Mouse (Mus musculus) thymus, adult 18-20 months (tissue): ENCODE data around the gene Specc1.

Experiments used
- DNase-seq, 2 experiments: peaks; one replicate each; pipeline ENCODE4 v3.0.0; 2022; ENCODE audit warnings: mixed read lengths in 2 of 2

Gene Specc1

DNA sequence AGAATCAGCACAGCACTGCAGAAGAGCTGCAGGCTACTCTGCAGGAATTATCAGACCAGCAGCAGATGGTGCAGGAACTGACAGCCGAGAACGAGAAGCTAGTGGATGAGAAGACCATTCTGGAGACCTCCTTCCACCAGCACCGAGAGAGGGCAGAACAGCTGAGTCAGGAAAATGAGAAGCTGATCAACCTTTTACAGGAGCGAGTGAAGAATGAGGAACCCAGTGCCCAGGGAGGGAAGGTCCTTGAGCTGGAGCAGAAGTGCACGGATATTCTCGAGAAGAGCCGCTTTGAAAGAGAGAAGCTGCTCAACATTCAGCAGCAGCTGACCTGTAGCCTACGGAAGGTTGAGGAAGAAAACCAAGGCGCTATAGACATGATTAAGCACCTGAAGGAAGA is 162.0 kb downstream of the Specc1 start:
- no peak for DNase-seq

DNA sequence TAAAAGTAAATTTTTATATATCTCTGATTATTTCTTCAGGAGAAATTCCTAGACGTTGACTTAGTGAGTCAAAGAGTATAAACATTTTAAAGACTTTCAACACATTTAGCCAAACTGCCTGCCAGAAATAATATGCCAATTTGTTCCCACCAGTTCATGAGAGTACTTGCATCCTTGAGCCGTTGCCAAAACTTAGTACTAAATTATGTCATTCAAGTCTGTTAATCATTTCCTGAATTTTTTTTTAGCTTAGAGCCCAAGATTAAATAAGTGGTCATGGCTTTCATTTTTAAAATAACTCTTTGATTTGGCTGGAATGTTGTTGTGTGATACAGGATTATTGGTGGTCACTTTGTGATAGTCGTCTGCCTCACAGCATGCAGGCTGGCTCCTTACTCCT is 163.3 kb downstream of the Specc1 start:
- no peak for DNase-seq

DNA sequence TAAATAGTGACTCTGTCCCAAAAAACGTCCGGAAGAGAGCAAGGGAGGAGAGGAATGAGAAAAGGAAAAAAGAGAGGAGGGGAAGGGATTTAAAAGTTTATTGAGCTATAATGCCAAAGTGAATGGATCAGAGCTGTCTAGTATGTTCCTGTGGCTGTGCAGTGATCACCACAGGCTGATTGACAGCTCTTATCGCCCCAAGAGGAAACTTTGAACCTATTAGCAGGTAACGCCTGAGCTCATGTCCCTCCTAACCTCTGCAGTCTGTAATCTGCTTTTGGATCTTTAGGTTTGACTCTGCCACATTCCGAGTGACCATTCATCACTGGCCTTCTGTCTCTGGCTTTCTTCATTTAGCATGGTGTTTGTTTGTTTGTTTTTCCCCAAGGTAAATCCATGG is 164.8 kb downstream of the Specc1 start:
- no peak for DNase-seq

DNA sequence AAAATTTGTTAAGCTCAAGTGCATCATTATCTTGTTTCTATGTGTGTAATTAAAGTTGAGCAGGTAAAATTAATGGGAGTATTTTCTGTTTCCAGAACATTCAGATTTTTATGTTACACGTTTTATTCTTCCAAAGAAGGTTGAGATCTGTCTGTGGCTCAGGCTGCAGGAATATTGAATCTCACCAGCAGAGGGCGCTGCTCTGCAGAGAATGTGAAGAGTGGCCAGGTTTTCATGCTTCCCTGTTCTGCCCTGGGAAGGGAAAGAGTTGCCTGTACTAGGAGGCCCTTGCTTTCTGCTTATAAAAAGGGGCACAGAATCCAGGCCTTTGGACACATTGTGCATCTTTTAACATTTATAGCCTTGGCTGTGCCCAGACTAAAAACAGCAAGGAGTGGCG is 171.1 kb downstream of the Specc1 start:
- DNase-seq, result peak; percentile 25 to 28

DNA sequence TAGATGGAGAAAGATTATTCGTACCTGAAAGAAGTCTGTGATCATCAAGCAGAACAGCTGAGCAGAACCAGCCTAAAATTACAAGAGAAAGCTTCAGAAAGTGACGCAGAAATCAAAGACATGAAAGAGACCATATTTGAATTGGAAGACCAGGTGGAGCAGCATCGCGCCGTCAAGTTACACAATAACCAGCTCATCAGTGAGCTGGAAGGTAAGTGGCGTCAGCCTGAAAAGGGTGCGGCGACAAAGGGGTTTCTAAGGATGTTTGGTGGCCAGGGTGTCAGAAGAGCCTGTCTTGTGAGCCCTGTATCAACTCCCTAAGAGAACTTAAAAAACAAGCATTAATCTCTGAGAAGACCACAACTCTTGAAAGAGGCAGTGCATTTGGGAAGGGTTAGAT is 171.6 kb downstream of the Specc1 start:
- no peak for DNase-seq

DNA sequence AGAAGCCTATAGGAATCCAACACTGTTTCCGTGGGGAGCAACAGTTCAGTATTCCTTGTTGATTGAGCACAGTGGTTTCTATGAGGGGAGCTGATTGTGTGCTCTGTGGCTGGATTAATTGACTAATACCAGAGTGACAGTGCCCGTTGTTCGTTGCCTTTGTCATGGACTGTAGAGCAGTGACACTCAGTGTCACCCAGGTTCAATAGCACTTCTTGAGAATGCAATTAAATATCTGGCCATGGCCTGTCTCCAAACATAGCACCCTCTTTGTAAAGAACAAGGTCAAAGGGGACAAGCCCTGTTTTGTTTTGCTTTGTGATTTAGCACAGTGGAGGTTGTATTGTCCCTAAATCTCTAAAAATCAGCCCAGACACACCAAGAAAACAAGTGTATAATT is 173.6 kb downstream of the Specc1 start:
- no peak for DNase-seq

DNA sequence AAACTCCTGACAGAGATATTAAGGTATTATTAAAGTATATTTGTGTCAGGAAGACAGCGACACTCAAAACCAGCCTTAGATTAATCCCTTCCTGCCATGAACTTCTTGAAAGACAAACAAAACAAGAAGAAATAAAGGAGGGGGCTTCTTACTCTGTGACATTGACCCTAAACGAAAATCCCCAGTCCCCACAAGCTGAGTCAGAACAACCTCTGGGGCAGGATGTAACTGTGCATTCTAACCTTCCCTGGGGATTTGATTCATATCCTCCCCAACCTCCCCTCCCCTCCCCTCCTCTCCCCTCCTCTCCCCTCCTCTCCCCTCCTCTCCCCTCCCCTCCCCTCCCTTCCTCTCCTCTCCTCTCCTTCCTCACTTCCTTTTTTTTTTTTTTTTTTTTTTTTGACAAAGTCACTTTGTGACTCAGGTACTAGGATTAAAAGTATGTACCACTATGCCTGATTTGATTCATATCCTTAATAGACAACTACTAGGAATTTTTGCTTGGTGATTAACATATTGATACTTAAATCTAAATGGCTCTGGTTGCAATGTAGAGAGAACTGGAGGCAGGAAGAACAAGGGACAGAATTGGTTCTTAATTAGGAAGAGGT is 174.2 kb downstream of the Specc1 start:
- no peak for DNase-seq

DNA sequence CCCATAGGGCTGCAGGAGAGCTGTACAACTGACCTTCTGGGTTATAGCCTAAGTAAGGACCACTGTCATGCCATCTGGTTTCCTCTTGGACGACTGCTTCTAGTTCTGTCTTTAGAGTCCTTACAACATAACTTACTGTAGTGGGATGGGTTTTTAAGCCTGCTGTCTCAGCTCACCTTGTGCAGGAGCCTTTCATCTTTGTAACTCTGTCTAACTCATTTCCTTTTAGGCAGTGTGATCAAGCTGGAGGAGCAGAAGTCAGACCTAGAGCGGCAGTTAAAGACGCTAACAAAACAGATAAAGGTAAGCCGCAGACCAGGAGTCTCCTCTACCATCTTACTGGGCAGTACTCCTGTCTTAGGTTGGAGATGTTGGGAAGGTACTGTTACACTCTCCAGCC is 175.0 kb downstream of the Specc1 start:
- no peak for DNase-seq

DNA sequence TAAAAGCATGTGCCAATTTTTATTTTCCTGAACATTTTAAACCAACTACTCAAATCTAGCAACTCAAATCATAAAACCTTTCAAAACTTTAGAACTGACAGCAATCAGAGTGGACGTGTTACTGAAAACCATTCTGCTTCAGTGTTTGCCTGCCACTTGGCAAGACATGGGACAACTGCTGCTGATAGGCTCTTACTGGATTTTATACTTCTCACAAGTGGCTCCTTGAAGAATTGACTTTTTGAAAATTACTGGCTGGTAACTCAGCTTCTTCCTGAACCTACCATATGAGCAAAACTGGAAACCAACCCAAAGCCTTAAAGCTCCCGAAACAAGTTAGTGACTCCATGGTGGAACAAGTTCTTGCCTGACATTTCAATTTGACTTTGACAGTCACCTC is 177.6 kb downstream of the Specc1 start:
- no peak for DNase-seq

DNA sequence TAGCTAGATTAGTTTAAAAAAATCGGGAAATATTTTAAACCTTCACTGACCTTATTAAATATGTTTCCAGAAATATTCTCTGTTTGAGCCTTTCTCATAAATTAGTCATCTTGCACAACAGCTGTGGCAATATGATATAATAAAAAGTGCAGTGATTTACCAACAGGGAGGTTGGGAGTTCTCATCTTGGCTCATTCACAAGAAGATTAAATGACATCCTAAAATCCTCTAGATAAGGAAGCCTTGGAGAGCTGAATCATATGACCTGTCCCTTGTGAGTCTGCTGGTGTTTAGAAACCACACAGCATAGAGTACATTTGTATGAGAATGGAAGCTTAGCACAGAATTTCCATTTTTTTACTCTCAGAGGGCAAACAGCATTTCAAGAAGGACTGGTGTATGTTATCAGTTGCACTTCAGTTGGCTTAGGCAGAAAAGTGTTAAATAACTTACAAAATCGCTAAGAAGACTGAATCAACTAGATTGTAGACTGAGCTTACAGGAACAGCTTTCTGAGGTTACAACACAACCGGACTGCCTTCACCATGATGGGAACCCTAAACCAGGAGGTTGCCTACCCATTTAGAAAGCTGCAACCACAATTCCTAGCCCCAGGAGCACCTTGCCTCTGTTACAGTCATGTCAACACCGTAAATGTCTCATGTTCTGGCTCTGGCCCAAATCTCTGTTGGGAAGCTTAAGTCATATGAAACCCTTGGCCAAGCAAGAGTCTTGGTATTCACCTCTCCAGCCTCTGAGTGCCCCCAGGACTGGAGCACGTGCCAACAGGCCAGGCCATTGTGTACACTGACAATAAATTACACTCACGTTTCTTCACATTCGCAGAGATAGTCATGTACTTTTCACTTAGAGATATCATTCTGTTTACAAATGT is 188.9 kb downstream of the Specc1 start:
- DNase-seq, result no peak

DNA sequence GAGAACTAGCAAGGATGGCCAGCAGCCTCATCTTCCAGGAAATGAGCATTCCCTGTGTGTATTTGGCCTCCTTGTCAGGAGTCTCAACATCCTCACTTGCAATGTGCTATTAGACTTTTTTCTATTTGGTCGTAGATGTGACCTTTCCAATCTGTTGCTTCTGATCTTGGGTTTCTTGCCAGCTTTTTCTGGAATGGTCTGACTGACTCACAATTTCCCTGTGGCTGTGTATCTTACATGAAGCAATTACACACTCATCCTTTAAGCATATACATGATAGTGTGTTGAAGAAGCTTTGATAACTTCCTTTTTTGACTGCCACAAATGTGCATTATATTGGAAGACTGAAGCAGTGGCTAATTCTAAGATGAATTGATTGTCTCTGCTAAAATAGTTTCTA is 190.1 kb downstream of the Specc1 start:
- DNase-seq, result no peak

DNA sequence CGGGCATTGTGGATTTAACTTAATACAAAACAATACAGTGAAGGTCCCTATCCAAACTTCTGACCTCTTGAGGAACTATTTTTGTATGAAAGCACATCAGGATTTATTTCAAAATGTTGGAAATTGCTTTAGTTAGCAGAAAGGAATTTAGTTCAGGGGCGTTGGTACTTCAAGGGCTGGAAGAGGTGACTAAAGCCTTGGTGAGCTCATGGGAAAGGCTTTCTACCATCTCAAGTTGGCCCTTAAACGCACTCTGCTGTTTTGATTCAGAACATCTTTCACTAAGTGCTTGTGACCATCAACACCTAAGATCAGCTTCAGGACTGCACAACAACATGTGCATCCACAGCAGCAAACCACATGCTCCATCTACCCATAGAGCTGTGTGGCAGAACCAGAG is 191.5 kb downstream of the Specc1 start:
- DNase-seq, result no peak

DNA sequence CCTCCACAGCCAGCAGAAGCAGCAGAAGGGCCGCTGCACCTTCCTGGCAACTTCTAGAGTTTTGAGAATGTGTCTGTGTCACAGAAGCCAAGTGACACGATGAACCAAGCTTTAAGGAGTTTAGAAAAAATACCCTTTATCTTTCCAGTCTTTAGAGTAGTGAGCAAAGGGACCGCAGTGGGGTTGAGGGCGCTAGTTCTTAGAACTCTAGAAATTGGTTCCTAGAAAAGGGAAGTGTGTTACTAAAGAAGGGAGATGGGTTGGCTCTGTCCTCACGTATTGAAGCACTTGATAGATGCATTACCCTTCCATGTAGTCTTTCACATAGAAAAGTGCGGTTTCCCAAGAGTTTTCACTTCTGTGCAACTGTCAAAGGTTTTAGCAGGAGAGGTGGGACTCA is 191.9 kb downstream of the Specc1 start:
- no peak for DNase-seq

DNA sequence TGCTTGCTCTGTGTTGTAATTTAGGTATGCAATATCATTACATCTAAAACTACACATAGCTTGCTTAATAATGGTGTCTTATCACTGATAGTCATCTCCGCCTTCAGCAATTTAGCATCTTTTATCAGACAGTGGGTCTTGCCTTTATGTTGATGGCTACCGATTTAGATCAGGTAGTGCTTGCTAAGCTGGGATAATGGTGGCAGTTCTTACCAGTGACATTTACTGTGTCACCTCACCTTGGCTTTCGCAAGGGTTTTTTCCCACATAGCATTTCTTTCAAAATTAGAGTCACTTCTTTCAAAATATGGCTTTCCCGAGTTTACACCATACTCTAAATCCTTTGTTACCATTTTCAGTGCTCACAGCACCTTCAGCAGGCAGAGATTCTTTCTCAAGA is 196.5 kb downstream of the Specc1 start:
- DNase-seq, result no peak

DNA sequence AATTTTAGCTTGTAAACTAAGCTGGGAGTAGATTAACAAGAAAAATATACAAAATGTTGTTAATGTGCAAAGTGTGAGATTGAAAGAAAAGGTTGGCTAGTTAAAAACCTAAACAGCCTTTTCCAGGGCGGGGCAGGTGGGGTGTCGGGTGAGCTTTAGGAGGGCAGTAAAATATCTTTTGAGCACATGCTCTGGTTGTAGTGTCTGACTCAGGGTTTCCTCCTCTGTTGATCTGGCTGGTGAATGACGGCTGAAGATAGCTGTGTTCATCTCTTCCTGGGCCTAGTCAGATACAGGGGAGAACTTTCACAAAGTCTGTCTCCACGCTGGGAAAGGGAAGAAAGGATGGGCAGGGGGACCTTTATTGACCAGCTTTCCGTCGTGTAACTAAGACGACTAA is 203.2 kb downstream of the Specc1 start:
- DNase-seq, result no peak

DNA sequence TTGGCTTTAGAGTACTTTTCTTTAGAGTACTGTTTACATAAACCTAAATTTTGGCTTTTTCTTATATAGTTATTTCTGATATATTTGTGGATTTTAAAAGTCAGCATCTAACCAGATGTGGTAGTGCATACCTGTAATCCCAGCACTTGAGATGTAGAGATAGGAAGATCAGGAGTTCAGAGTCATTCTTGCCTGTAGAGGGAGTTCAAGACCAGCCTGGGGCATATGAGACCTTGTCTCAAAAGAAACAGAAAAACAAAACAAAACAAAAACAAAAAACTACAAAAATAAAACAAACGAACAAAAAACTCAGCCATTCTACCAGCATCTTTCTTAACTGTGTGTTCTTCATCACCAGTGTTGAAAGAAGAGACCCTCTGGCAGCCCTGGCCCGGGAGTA is 204.9 kb downstream of the Specc1 start:
- DNase-seq, result no peak

DNA sequence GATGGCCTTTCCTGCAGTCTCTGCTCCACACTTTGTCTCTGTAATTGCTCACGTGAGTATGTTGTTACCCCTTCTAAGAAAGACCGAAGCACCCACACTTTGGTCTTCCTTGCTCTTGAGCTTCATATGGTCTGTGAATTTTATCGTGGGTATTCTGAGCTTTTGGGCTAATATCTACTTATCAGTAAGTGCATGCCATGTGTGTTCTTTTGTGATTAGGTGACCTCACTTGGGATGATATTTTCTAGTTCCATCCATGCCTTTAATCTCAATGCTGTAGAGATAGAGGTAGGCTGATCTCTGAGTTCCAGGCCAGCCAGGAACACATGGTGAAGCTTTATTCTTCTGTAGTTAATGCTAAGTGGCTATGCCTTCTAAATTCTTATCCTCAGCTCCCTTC is 207.8 kb downstream of the Specc1 start:
- no peak for DNase-seq

DNA sequence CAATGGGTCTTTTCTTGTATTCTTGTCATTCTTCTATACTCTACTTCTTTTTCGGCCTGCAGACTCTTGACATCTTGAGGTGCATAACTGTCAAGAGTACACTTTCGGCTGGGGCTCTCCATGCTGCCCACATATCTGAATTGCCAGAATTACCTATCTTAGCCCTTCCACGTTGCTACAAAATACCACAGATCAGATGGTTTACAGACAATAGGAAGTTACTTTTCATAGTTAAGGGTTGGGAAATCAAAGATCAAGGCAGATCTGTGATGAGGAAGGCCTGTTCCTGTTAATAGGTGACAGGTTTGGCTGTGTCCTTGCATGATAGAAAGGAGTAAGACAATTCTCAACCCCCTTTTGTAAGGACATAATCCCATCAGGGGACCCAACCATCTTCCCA is 209.9 kb downstream of the Specc1 start:
- no peak for DNase-seq

DNA sequence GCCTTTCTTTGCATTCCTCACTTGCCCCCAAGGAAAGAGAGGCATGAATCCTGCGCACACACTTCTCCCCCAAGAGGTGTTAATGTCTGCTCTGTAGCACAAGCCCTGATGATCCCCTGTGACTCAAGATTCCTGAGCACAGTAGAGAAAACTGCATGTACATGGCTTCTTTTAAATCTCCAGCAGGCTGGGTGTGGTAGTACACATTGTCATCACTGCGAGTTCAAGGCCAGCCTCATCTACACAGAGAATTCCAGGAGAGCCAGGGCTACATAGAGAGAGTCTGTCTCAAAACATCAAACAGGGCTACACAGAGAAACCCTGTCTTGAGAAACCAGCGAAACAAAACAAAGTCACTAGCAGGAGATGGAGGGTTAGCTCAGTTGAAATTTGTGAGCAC is 211.6 kb downstream of the Specc1 start:
- DNase-seq, result no peak

DNA sequence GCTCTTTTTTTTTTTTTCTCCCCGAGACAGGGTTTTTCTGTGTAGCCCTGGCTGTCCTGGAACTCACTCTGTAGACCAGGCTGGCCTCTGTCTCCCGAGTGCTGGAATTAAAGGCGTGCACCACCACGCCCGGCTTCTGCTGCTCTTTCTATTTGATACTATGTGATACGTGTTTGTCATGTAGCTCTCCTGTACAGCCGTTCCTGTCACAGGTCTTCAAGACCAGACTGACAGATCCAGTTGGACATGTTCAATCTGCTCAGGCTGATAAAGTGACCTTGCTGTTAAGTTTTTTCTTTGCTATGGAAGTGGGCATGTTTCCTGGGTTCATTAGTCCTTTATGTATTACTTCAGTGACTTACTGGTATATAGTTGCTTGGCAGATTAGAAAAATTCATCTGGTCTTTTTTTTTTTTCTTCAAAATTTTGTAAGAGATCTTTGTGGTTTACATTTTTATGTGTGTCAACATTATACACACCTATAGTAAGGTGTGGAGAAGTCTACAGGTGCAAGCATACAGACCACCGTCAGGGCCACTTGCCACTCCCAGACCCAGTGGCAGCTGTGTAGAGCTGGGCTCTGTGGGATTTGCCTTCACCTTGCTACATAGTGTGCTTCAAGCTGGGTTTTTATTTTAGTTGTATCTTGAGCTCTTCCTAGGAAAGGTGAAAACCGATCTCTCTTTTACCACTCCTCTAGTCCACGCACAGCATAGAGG is 221.0 kb downstream of the Specc1 start:
- DNase-seq, result no peak

DNA sequence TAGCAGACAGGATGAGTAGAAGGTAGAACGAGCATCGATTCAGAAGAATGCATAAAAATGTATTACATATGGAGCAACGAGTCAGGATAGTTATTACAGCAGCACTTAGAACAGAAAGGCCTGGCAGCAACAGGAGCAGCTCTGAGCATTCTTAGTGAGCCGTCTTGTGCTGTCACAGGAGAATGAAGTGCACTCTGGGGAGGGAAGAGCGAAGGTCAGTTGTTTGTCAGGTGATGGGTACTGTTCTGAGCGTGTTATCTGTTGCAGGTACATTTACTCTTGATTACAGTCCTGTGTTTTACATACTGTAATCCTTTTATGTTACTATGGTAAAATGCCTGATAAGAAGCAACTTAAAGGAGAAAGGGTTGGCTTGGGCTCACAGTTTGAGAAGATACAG is 224.2 kb downstream of the Specc1 start:
- no peak for DNase-seq

DNA sequence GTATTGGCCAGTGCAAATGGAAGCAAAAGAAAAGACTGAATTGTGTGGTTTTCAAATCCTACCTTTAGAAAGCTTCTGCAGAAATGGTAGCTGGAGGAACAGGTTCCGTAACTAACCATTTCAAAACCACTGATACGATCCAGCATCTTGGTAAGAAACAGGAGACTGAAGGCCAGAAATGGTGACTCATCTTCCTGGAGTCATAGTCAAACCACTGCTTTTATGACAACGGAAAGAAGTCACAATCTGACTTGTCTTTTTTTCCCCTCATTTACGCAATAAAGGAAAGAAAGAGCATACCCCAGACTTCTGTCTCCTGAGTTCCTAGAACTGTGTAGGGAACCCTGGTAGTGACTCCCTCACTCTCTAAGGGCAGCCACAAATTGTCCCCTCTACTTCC is 228.3 kb downstream of the Specc1 start:
- DNase-seq, result no peak

DNA sequence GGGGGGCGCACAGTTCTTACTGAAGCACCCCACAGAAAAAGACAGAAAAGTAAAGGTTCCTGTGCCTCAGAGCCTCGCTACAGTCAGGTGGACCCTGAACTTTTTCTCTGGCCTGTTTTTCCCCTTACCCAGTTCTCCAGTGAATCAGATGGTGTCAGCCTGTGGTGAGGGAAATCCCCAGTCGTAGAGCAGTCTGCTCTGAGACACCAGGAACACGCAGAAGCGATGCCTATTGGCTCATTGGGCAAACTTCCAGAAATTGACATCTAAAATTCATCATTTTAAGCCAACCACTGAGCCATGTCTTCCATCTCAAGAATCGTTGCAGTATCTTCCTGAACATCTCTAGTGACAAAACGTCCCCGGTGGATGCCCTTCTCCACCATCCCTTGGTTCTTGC is 230.5 kb downstream of the Specc1 start:
- DNase-seq, result no peak

DNA sequence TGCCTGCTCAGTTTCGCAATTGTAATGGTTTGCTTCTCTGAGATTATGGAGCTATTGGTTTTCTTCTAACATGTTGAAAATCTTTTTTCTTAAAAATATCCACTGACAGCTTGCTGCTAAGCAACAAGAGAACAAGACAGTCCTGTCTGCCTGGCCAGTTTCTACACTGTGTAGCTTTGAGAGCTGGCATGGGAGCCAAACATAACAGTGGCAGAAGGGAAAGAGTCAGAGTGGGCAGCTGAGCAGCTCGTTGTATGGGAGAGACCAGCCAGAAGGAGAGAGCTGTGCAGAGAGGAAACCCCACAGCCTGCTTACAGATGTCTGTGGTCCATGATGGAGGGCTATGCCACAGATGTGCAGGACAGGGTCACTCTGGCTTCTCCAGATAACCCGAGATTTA is 235.5 kb downstream of the Specc1 start:
- DNase-seq, result no peak
